Mouse (Mus musculus) liver, embryonic 16.5 days (tissue): Measurements from ENCODE around the gene Gpha2. TPM values are rescaled to one million over a fixed set of nuclear protein-coding genes. Genes with fewer than 3 reads are reported as not detected.
A peak's percentile ranks its signal among the peaks of the same experiment; 100 is the strongest.

ENCODE experiments used
- ATAC-seq: fragments of 200-750 bp; cut with Nextera tagmentation; 2 replicates; pipeline ENCODE4 v1.8.0; 2017; ENCODE audit warnings: low read depth, mild to moderate bottlenecking, moderate number of reproducible peaks, moderate library complexity
- H3K27ac ChIP-seq: fragments of 300-500 bp; sonication (generic); 2 replicates; pipeline ENCODE4 v1.5.1; 2014; ENCODE audit warnings: mild to moderate bottlenecking, low read length
- H3K27me3 ChIP-seq: fragments of 300-500 bp; sonication (generic); 2 replicates; pipeline ENCODE4 v1.6.1; 2014; ENCODE audit warnings: low read depth, low read length, mixed read lengths; ENCODE audit not compliant: control insufficient read depth, insufficient read depth
- H3K36me3 ChIP-seq: fragments of 300-500 bp; sonication (generic); 2 replicates; pipeline ENCODE4 v1.6.1; 2014; ENCODE audit warnings: mild to moderate bottlenecking; ENCODE audit not compliant: control insufficient read depth, insufficient read depth
- H3K4me1 ChIP-seq: fragments of 300-500 bp; sonication (generic); 2 replicates; pipeline ENCODE4 v1.6.1; 2014; ENCODE audit warnings: low read depth, low read length, mixed read lengths; ENCODE audit not compliant: control insufficient read depth
- H3K4me2 ChIP-seq: fragments of 300-500 bp; sonication (generic); 2 replicates; pipeline ENCODE4 v1.6.1; 2014; ENCODE audit warnings: low read depth, low read length, mixed read lengths
- H3K4me3 ChIP-seq: fragments of 300-500 bp; sonication (generic); 2 replicates; pipeline ENCODE4 v1.5.1; 2014; ENCODE audit warnings: low read depth, mild to moderate bottlenecking, low read length
- H3K9ac ChIP-seq: fragments of 300-500 bp; sonication (generic); 2 replicates; pipeline ENCODE4 v1.6.1; 2014; ENCODE audit warnings: low read depth, low read length
- H3K9me3 ChIP-seq: fragments of 300-500 bp; sonication (generic); replicated peaks from 2 replicates; pipeline ENCODE4 v1.6.1; 2016; ENCODE audit warnings: low read length; ENCODE audit not compliant: control insufficient read depth
- WGBS: fragments of 180-500 bp; shearing (Covaris S2); extraction: QIAGEN DNeasy Blood & Tissue Kit; methylation state at CpG from one replicate; pipeline ENCODE4 v1.1.7; 2014; ENCODE audit not compliant: insufficient replicate concordance; 5-methylcytosine and 5-hydroxymethylcytosine counted together
- polyA plus RNA-seq: library from polyadenylated mRNA; unstranded; fragments of >200 nt; fragmentation: Nextera tagmentation; extraction: Ambion mirVana; gene quantifications from 2 replicates; pipeline ENCODE4 v1.2.1, GENCODE M21; 2015

Gene Gpha2
- polyA plus RNA-seq, 1 experiment from 2014 or later = not detected

GRCm38 (mm10) chr19:6267306-6268169 lies 41.4 kb downstream of the Gpha2 start:
- 54% methylated on average over 11 of the region's 11 CpGs for WGBS
- no peak overlapping the region for H3K27ac ChIP-seq
- H3K4me2 ChIP-seq = no peak overlapping the region
- H3K9me3 ChIP-seq = no peaks in the 10 kb centered on the region
- peaks cover 39% of the 10 kb centered on the region for H3K4me1 ChIP-seq
- no peak for ATAC-seq
- no peak overlapping the region for H3K4me3 ChIP-seq
- no peak overlapping the region for H3K9ac ChIP-seq
- H3K36me3 ChIP-seq = no peaks in the 10 kb centered on the region
- no peaks in the 10 kb centered on the region for H3K27me3 ChIP-seq

GRCm38 (mm10) chr19:6268170-6268528 lies 42.0 kb downstream of the Gpha2 start:
- H3K4me2 ChIP-seq = no peak overlapping the region
- no peaks in the 10 kb centered on the region for H3K27me3 ChIP-seq
- peak; percentile 55 for ATAC-seq
- H3K4me3 ChIP-seq = no peak overlapping the region
- no peaks in the 10 kb centered on the region for H3K36me3 ChIP-seq
- H3K9ac ChIP-seq = no peak overlapping the region
- H3K27ac ChIP-seq = peak overlapping the region; percentile 58
- 12% methylated on average over 8 of the region's 8 CpGs for WGBS
- peaks cover 35% of the 10 kb centered on the region for H3K4me1 ChIP-seq
- H3K9me3 ChIP-seq = no peaks in the 10 kb centered on the region

GRCm38 (mm10) chr19:6268670-6269132 lies 42.5 kb downstream of the Gpha2 start:
- peak overlapping the region; percentile 58 for H3K27ac ChIP-seq
- 59% methylated on average over 7 of the region's 7 CpGs for WGBS

GRCm38 (mm10) chr19:6269798-6270475 lies 43.8 kb downstream of the Gpha2 start:
- H3K36me3 ChIP-seq = no peaks in the 10 kb centered on the region
- H3K9me3 ChIP-seq = no peaks in the 10 kb centered on the region
- no peak for ATAC-seq
- peaks cover 37% of the 10 kb centered on the region for H3K4me1 ChIP-seq
- H3K27me3 ChIP-seq = no peaks in the 10 kb centered on the region
- H3K9ac ChIP-seq = no peak overlapping the region; the same call in 1 of the 2 replicates
- no peak overlapping the region for H3K4me2 ChIP-seq
- peak overlapping the region; percentile 71 for H3K27ac ChIP-seq
- WGBS = 72% methylated on average over 8 of the region's 8 CpGs
- no peak overlapping the region for H3K4me3 ChIP-seq

More at GRCm38 (mm10) chr19:6268670-6269132, 42.5 kb downstream of the Gpha2 start:
- Histone ChIP-seq H3K27me3 (no peaks in the 10 kb centered on the region), H3K9ac (no peak overlapping the region), H3K4me1 (peaks cover 39% of the 10 kb centered on the region), H3K36me3 (no peaks in the 10 kb centered on the region), H3K4me3 (no peak overlapping the region), H3K4me2 (no peak overlapping the region), H3K9me3 (no peaks in the 10 kb centered on the region)
- peak; percentile 42 for ATAC-seq

- peak overlapping the region; percentile 71 for H3K27ac ChIP-seq
- no peak overlapping the region for H3K4me2 ChIP-seq
- H3K4me1 ChIP-seq = peaks cover 43% of the 10 kb centered on the region
Observed at GRCm38 (mm10) chr19:6270661-6271060, 44.5 kb downstream of the Gpha2 start.

GRCm38 (mm10) chr19:6271206-6271605 lies 45.0 kb downstream of the Gpha2 start:
- ATAC-seq = no peak
- Histone ChIP-seq H3K36me3 (no peaks in the 10 kb centered on the region), H3K4me2 (no peak overlapping the region), H3K4me3 (no peak overlapping the region), H3K4me1 (peaks cover 48% of the 10 kb centered on the region), H3K9me3 (no peaks in the 10 kb centered on the region), H3K27me3 (no peaks in the 10 kb centered on the region), H3K9ac (no peak overlapping the region), H3K27ac (no peak overlapping the region)
- WGBS = 67% methylated on average over 8 of the region's 8 CpGs

More at GRCm38 (mm10) chr19:6270661-6271060, 44.5 kb downstream of the Gpha2 start:
- Histone ChIP-seq H3K36me3 (no peaks in the 10 kb centered on the region), H3K4me3 (no peak overlapping the region), H3K27me3 (no peaks in the 10 kb centered on the region), H3K9me3 (no peaks in the 10 kb centered on the region), H3K9ac (no peak overlapping the region)
- 61% methylated on average over 9 of the region's 9 CpGs for WGBS
- no peak for ATAC-seq

GRCm38 (mm10) chr19:6272053-6272452 lies 45.9 kb downstream of the Gpha2 start:
- H3K4me1 ChIP-seq = peaks cover 45% of the 10 kb centered on the region
- no peak overlapping the region for H3K9ac ChIP-seq
- no peak overlapping the region for H3K4me3 ChIP-seq
- no peaks in the 10 kb centered on the region for H3K9me3 ChIP-seq
- H3K4me2 ChIP-seq = no peak overlapping the region
- H3K36me3 ChIP-seq = no peaks in the 10 kb centered on the region
- ATAC-seq = no peak
- H3K27ac ChIP-seq = no peak overlapping the region
- no peaks in the 10 kb centered on the region for H3K27me3 ChIP-seq
- 63% methylated on average over 7 of the region's 7 CpGs for WGBS

- H3K9ac ChIP-seq = no peak overlapping the region
- no peaks in the 10 kb centered on the region for H3K36me3 ChIP-seq
- ATAC-seq = no peak
- H3K4me1 ChIP-seq = peaks cover 48% of the 10 kb centered on the region
- no peaks in the 10 kb centered on the region for H3K27me3 ChIP-seq
- no peak overlapping the region for H3K4me2 ChIP-seq
- H3K9me3 ChIP-seq = no peaks in the 10 kb centered on the region
- no peak overlapping the region for H3K4me3 ChIP-seq
- no peak overlapping the region for H3K27ac ChIP-seq
- 79% methylated on average over 4 of the region's 4 CpGs for WGBS
Observed at GRCm38 (mm10) chr19:6272738-6273137, 46.6 kb downstream of the Gpha2 start.

- ATAC-seq = no peak
- H3K27ac ChIP-seq = 0 out of 2 replicates have a peak overlapping the region, but pooled peaks have one; percentile 13
Observed at GRCm38 (mm10) chr19:6273592-6273991, 47.4 kb downstream of the Gpha2 start.

More at GRCm38 (mm10) chr19:6273592-6273991, 47.4 kb downstream of the Gpha2 start:
- no peak overlapping the region for H3K9ac ChIP-seq
- WGBS = 61% methylated on average over 4 of the region's 4 CpGs
- H3K36me3 ChIP-seq = no peaks in the 10 kb centered on the region
- H3K27me3 ChIP-seq = no peaks in the 10 kb centered on the region
- no peaks in the 10 kb centered on the region for H3K9me3 ChIP-seq
- no peak overlapping the region for H3K4me3 ChIP-seq
- H3K4me2 ChIP-seq = no peak overlapping the region
- peaks cover 52% of the 10 kb centered on the region for H3K4me1 ChIP-seq
